Mouse (Mus musculus): ENCODE measurements around the gene Clybl.

- TF ChIP-seq POLR2A (IDR thresholded peaks at IDR 0.05; ENCODE audit: low read depth, low read length) (no peak), CTCF (conservative IDR thresholded peaks at IDR 0.05; ENCODE audit: insufficient read depth, insufficient read length, low read depth, low read length) (no peak)
Measured at GRCm38 (mm10) chr14:122251346-122251745, 69.8 kb downstream of the Clybl start.
